16 mouse cellular contexts compared by ENCODE assay signal in genomic region chr6:55062200-55062599, GRCm38 (mm10).
"Had no signal": no experiment of that assay in that cellular context is flagged by ENCODE, and none has a peak within 500 bp of the region (broad histone marks: within the 10 kb centered on the region; RNA-seq: fewer than 3 reads in every experiment).

No protein-coding gene starts in this region.

- H3K4me2 ChIP-seq: limb, embryonic 12.5 days; liver, embryonic 13.5 days; lung, embryonic 15.5 days; midbrain, embryonic 13.5 days; neural tube, embryonic 12.5 days had no signal

- H3K27ac ChIP-seq: limb, embryonic 12.5 days; liver, embryonic 13.5 days; lung, embryonic 15.5 days; midbrain, embryonic 13.5 days; neural tube, embryonic 12.5 days had no signal

- H3K9ac ChIP-seq: limb, embryonic 12.5 days; liver, embryonic 13.5 days; liver, postnatal 0 days; lung, embryonic 15.5 days; midbrain, embryonic 13.5 days; neural tube, embryonic 12.5 days had no signal

- ATAC-seq: liver, postnatal 0 days; midbrain, embryonic 13.5 days had no signal

- H3K27me3 ChIP-seq: limb, embryonic 12.5 days; liver, embryonic 13.5 days; lung, embryonic 15.5 days; midbrain, embryonic 13.5 days; neural tube, embryonic 12.5 days had no signal

- H3K9me3 ChIP-seq: limb, embryonic 12.5 days; liver, embryonic 13.5 days; lung, embryonic 15.5 days; midbrain, embryonic 13.5 days; neural tube, embryonic 12.5 days had no signal

- H3K4me3 ChIP-seq: limb, embryonic 12.5 days; liver, embryonic 13.5 days; lung, embryonic 15.5 days; midbrain, embryonic 13.5 days; myocyte; neural tube, embryonic 12.5 days had no signal

- DNase-seq: kidney, adult 18-20 months; kidney, postnatal 10 days; liver; liver, embryonic 13.5 days; liver, postnatal 0 days; lung, postnatal 14 days; retina, postnatal 1 day; right cerebral cortex, postnatal 4 days; spleen, adult 18-20 months; thymus, adult 18-20 months; thymus, postnatal 14 days had no signal

- H3K4me1 ChIP-seq: limb, embryonic 12.5 days; lung, embryonic 15.5 days; midbrain, embryonic 13.5 days; neural tube, embryonic 12.5 days had no signal
